Mouse (Mus musculus) kidney, postnatal 0 days (tissue): ENCODE results near the gene Kctd17. TPM values are rescaled to one million over a fixed set of nuclear protein-coding genes. Genes with fewer than 3 reads are reported as not detected.

Experiments
- ATAC-seq: fragments of 200-750 bp; cut with Nextera tagmentation; replicated peaks from 2 replicates; pipeline ENCODE4 v1.8.0; 2017; ENCODE audit warnings: low read depth, moderate number of reproducible peaks, moderate TSS enrichment, moderate library complexity; ENCODE audit not compliant: low FRiP score
- DNase-seq: peaks from one replicate; pipeline ENCODE4 v3.0.0-alpha.2; 2016; ENCODE audit warnings: low spot score
- H3K27ac ChIP-seq: fragments of 300-500 bp; sonication (generic); 2 replicates; pipeline ENCODE4 v1.5.1; 2014; ENCODE audit warnings: mild to moderate bottlenecking
- H3K27me3 ChIP-seq: fragments of 300-500 bp; sonication (generic); 2 replicates; pipeline ENCODE4 v1.6.1; 2014; ENCODE audit warnings: low read length, mixed read lengths; ENCODE audit not compliant: insufficient read depth
- H3K36me3 ChIP-seq: fragments of 300-500 bp; sonication (generic); 2 replicates; pipeline ENCODE4 v1.6.1; 2014; ENCODE audit warnings: low read length, mixed read lengths; ENCODE audit not compliant: insufficient read depth
- H3K4me1 ChIP-seq: fragments of 300-500 bp; sonication (generic); replicated peaks from 2 replicates; pipeline ENCODE4 v1.6.1; 2014; ENCODE audit warnings: antibody characterized with exemption, low read length, mixed read lengths; ENCODE audit not compliant: insufficient read depth
- H3K4me2 ChIP-seq: fragments of 300-500 bp; sonication (generic); 2 replicates; pipeline ENCODE4 v1.6.1; 2014; ENCODE audit warnings: mild to moderate bottlenecking, low read length, moderate library complexity, mixed read lengths
- H3K4me3 ChIP-seq: fragments of 300-500 bp; sonication (generic); replicated peaks from 2 replicates; pipeline ENCODE4 v1.5.1; 2014; ENCODE audit warnings: low read depth, low read length
- H3K9ac ChIP-seq: fragments of 300-500 bp; sonication (generic); 2 replicates; pipeline ENCODE4 v1.6.1; 2014; ENCODE audit warnings: low read depth, low read length
- H3K9me3 ChIP-seq: fragments of 300-500 bp; sonication (generic); replicated peaks from 2 replicates; pipeline ENCODE4 v1.6.1; 2016; ENCODE audit warnings: low read length, inconsistent platforms, mixed read lengths
- CTCF ChIP-seq: IDR thresholded peaks from 2 replicates; pipeline ENCODE4 v1.5.1; 2016; ENCODE audit warnings: antibody characterized with exemption, low read depth, mild to moderate bottlenecking, moderate library complexity
- WGBS: fragments of 180-500 bp; shearing (Covaris S2); extraction: QIAGEN DNeasy Blood & Tissue Kit; methylation state at CpG from one replicate; pipeline ENCODE4 v1.1.7; 2014; 5-methylcytosine and 5-hydroxymethylcytosine counted together
- polyA plus RNA-seq: library from polyadenylated mRNA; unstranded; fragments of >200 nt; fragmentation: Nextera tagmentation; extraction: Ambion mirVana; gene quantifications from 2 replicates; pipeline ENCODE4 v1.2.1, GENCODE M21; 2015

The Kctd17 gene
- polyA plus RNA-seq, 1 experiment from 2014 or later, result 47.8 TPM

- ATAC-seq (no peak), DNase-seq (no peak)
- Histone ChIP-seq H3K27me3 (no peaks in the 10 kb centered on the region), H3K27ac (no peak overlapping the region), H3K4me3 (no peak overlapping the region), H3K4me2 (no peak overlapping the region), H3K36me3 (0 out of 2 replicates have a peak, but pooled peaks cover 5% of the 10 kb centered on the region), H3K9ac (no peak overlapping the region), H3K4me1 (peaks cover 15% of the 10 kb centered on the region), H3K9me3 (no peaks in the 10 kb centered on the region)
- no peak for TF ChIP-seq CTCF
- 70% methylated on average over 9 of the region's 9 CpGs for WGBS
These were observed 10.6 kb downstream of the Kctd17 start for GRCm38 (mm10) chr15:78438973-78439372.

- no peak overlapping the region for H3K4me2 ChIP-seq
- ATAC-seq (no peak), DNase-seq (no peak)
- H3K9ac ChIP-seq, result no peak overlapping the region
- H3K4me1 ChIP-seq, result peaks cover 4% of the 10 kb centered on the region; the same call in 1 of the 2 replicates
- H3K27me3 ChIP-seq, result no peaks in the 10 kb centered on the region
- H3K4me3 ChIP-seq, result no peak overlapping the region
- no peaks in the 10 kb centered on the region for H3K9me3 ChIP-seq
- 91% methylated on average over 19 of the region's 19 CpGs for WGBS
- H3K27ac ChIP-seq, result no peak overlapping the region
- H3K36me3 ChIP-seq, result no peaks in the 10 kb centered on the region
- no peak for TF ChIP-seq CTCF
These were observed 13.9 kb downstream of the Kctd17 start for GRCm38 (mm10) chr15:78442231-78442630.

GRCm38 (mm10) chr15:78443857-78444256, 15.5 kb downstream of the Kctd17 start:
- H3K4me3 ChIP-seq, result no peak overlapping the region

GRCm38 (mm10) chr15:78447121-78447520, 18.8 kb downstream of the Kctd17 start:
- WGBS, result 33% methylated on average over 7 of the region's 7 CpGs
- H3K27ac ChIP-seq, result no peak overlapping the region
- TF ChIP-seq CTCF, result no peak

More at GRCm38 (mm10) chr15:78443857-78444256, 15.5 kb downstream of the Kctd17 start:
- Histone ChIP-seq H3K9ac (no peak overlapping the region), H3K27ac (no peak overlapping the region), H3K4me1 (no peaks in the 10 kb centered on the region), H3K9me3 (no peaks in the 10 kb centered on the region), H3K27me3 (no peaks in the 10 kb centered on the region), H3K4me2 (no peak overlapping the region), H3K36me3 (no peaks in the 10 kb centered on the region)
- 34% methylated on average over 6 of the region's 6 CpGs for WGBS
- DNase-seq, result no peak
- no peak for TF ChIP-seq CTCF
- no peak for ATAC-seq

GRCm38 (mm10) chr15:78447746-78448535, 19.6 kb downstream of the Kctd17 start:
- no peaks in the 10 kb centered on the region for H3K36me3 ChIP-seq
- under 1% methylated on average over 22 of the region's 22 CpGs for WGBS
- H3K9ac ChIP-seq, result no peak overlapping the region
- no peaks in the 10 kb centered on the region for H3K9me3 ChIP-seq
- H3K4me2 ChIP-seq, result peak overlapping the region; percentile 51
- 0 out of 2 replicates have a peak, but pooled peaks have one; percentile 34 for ATAC-seq
- peak overlapping the region; percentile 18 for H3K4me3 ChIP-seq
- peak; percentile 96 for TF ChIP-seq CTCF
- no peaks in the 10 kb centered on the region for H3K4me1 ChIP-seq
- DNase-seq, result peak; percentile 97
- peak overlapping the region; percentile 58 for H3K27ac ChIP-seq
- H3K27me3 ChIP-seq, result no peaks in the 10 kb centered on the region

More at GRCm38 (mm10) chr15:78447121-78447520, 18.8 kb downstream of the Kctd17 start:
- no peaks in the 10 kb centered on the region for H3K9me3 ChIP-seq
- ATAC-seq, result no peak
- H3K4me3 ChIP-seq, result no peak overlapping the region
- H3K27me3 ChIP-seq, result no peaks in the 10 kb centered on the region
- no peaks in the 10 kb centered on the region for H3K36me3 ChIP-seq
- peak overlapping the region; percentile 32; the same call in 1 of the 2 replicates for H3K9ac ChIP-seq
- DNase-seq, result no peak
- H3K4me2 ChIP-seq, result no peak overlapping the region
- H3K4me1 ChIP-seq, result no peaks in the 10 kb centered on the region

GRCm38 (mm10) chr15:78449131-78449530, 20.8 kb downstream of the Kctd17 start:
- H3K27me3 ChIP-seq, result no peaks in the 10 kb centered on the region
- ATAC-seq (no peak), DNase-seq (no peak)
- H3K27ac ChIP-seq, result no peak overlapping the region
- no peaks in the 10 kb centered on the region for H3K36me3 ChIP-seq
- no peaks in the 10 kb centered on the region for H3K9me3 ChIP-seq
- H3K9ac ChIP-seq, result no peak overlapping the region
- WGBS, result 72% methylated on average over 6 of the region's 6 CpGs
- no peak overlapping the region for H3K4me3 ChIP-seq
- H3K4me1 ChIP-seq, result no peaks in the 10 kb centered on the region
- no peak overlapping the region for H3K4me2 ChIP-seq
- TF ChIP-seq CTCF, result no peak
